Mouse (Mus musculus): ENCODE results near the gene Ddx23.

DNA sequence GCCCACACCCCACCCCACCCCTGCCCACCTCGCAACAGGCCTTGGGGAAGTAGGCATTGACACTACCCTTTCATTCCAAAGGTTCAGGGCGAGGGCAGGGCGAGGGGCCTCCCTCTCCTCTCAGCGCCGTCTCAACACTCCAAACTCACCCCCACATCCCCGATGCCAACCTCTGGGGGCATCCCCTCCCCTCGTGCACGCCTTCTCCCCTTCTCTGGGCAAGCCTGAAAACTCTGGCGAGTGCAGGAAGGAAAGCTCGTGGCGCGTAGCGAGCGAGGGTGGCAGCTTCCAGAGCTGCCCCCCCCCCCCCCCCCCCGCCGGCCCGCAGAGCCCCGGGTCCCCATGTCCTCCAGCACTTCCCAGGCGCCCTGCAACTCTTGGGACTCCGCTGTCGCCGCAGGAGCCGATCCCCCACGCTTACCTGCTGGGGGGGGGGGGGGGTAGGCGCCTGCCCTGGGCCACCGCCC is 53.9 kb downstream of the Ddx23 start:
- no peak for TF ChIP-seq POLR2A (IDR thresholded peaks at IDR 0.05; ENCODE audit: control insufficient read depth, extremely low read depth, insufficient read depth, low read length, poor library complexity)
- no peak for TF ChIP-seq CTCF (IDR thresholded peaks at IDR 0.05; ENCODE audit: borderline replicate concordance, control insufficient read depth, extremely low read depth, insufficient read depth, low read length, poor library complexity)

All from thymus, adult 2 months (tissue).